Mouse (Mus musculus) ES-Bruce4 (cell line): Measurements from ENCODE around the gene Syn2. TPM values are rescaled to one million over a fixed set of nuclear protein-coding genes. Genes with fewer than 3 reads are reported as not detected.

Source experiments
- H3K27ac ChIP-seq: 2 replicates; pipeline ENCODE4 v1.5.1; 2012; ENCODE audit warnings: low read length, inconsistent platforms; ENCODE audit not compliant: insufficient read depth
- H3K27me3 ChIP-seq: 2 replicates; pipeline ENCODE4 v1.6.1; 2012; ENCODE audit warnings: mild to moderate bottlenecking, low read length, inconsistent platforms; ENCODE audit not compliant: control insufficient read depth, poor library complexity, insufficient read depth, severe bottlenecking
- H3K36me3 ChIP-seq: 2 replicates; pipeline ENCODE4 v1.6.1; 2012; ENCODE audit warnings: inconsistent platforms, mild to moderate bottlenecking, low read length, moderate library complexity; ENCODE audit not compliant: control insufficient read depth, poor library complexity, insufficient read depth, severe bottlenecking
- H3K4me1 ChIP-seq: one replicate; pipeline ENCODE4 v1.8.1; 2011; ENCODE audit warnings: low read length; ENCODE audit not compliant: control insufficient read depth, insufficient read depth
- H3K4me3 ChIP-seq: 2 replicates; pipeline ENCODE4 v1.5.1; 2011; ENCODE audit warnings: low read depth, mild to moderate bottlenecking, low read length
- H3K9ac ChIP-seq: 2 replicates; pipeline ENCODE4 v1.6.1; 2012; ENCODE audit warnings: low read depth, mild to moderate bottlenecking, inconsistent platforms; ENCODE audit not compliant: poor library complexity, severe bottlenecking
- H3K9me3 ChIP-seq: replicated peaks from 2 replicates; pipeline ENCODE4 v1.6.1; 2012; ENCODE audit warnings: mild to moderate bottlenecking, low read length, inconsistent platforms; ENCODE audit not compliant: control insufficient read depth, poor library complexity, insufficient read depth, severe bottlenecking
- CTCF ChIP-seq: IDR thresholded peaks from one replicate; pipeline ENCODE4 v1.8.1; 2011; ENCODE audit warnings: low read depth, low read length
- EP300 ChIP-seq: IDR thresholded peaks from 2 replicates; pipeline ENCODE4 v1.6.1; 2011; ENCODE audit warnings: low read depth, low read length; ENCODE audit not compliant: insufficient read depth
- POLR2A ChIP-seq: IDR thresholded peaks from one replicate; pipeline ENCODE4 v1.8.1; 2011; ENCODE audit warnings: low read length; ENCODE audit not compliant: insufficient read depth
- polyA plus RNA-seq: library from polyadenylated mRNA; stranded (reverse); fragments of >200 nt; gene quantifications from 2 replicates; pipeline ENCODE4 v1.2.4, GENCODE M21; 2011; ENCODE audit warnings: low read depth; ENCODE audit not compliant: missing spikeins, insufficient read depth, insufficient read length

Gene Syn2
- polyA plus RNA-seq, 1 experiment = 0.55 TPM

DNA sequence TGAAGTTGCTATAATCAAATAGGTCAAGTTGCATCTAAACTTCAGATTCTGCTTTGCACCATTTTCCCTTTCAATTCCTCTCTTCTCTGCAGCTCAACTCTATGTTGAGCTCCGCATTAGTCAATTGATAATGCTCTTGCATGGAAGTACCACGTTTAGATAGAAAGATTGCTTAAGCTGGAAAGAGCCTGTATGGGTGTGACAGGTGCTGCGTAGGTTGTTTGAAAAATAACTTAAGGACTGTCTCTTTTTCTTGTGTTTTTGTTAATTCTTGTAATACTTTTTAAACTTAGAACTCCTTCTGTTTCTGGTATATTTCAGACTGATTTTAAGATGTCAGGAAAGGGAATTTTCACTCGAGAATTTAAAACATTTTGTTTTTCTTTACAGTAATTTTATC, 26.5 kb downstream of the Syn2 start:
- H3K9ac ChIP-seq = no peak overlapping the region
- no peaks in the 10 kb centered on the region for H3K9me3 ChIP-seq
- no peaks in the 10 kb centered on the region; the same call in 1 of the 2 replicates for H3K27me3 ChIP-seq
- H3K4me3 ChIP-seq = no peak overlapping the region
- TF ChIP-seq CTCF (no peak), EP300 (no peak), POLR2A (no peak)
- H3K27ac ChIP-seq = no peak overlapping the region
- no peaks in the 10 kb centered on the region for H3K36me3 ChIP-seq
- H3K4me1 ChIP-seq = no peaks in the 10 kb centered on the region

DNA sequence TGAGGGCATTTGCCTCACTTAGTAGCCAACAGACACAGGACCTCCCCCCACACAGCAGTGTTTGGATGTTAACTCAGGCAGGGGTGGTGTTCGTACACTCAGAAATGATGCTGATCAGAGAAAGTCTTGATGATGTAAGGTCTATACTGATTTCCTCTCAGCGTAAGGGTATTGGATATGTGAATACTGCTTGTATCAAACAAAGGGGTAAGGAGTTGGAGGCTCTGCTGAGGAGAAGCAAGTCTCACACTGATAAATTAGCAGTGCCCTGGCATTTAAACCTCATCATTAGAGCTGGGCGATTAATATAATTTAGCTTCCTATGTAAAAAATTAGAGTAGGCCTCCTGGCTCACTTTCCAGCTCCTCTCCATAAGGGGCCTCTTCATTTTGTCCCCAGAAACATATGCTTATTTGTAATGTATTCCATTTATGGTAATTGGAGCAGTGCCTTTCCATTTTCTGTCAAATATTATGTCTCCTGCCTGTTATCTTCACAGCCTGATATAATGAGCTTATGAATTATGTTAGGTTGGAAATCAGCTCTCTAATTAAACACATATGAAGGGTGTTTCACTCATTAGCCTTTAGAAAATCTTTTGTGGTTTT, 31.3 kb downstream of the Syn2 start:
- Histone ChIP-seq H3K4me3 (no peak overlapping the region), H3K9me3 (no peaks in the 10 kb centered on the region), H3K4me1 (no peaks in the 10 kb centered on the region), H3K36me3 (no peaks in the 10 kb centered on the region), H3K27ac (no peak overlapping the region), H3K9ac (no peak overlapping the region), H3K27me3 (no peaks in the 10 kb centered on the region)
- TF ChIP-seq EP300 (no peak), CTCF (no peak), POLR2A (no peak)

- Histone ChIP-seq H3K9ac (no peak overlapping the region), H3K27ac (no peak overlapping the region), H3K27me3 (no peaks in the 10 kb centered on the region), H3K4me1 (no peaks in the 10 kb centered on the region), H3K36me3 (no peaks in the 10 kb centered on the region), H3K4me3 (no peak overlapping the region), H3K9me3 (no peaks in the 10 kb centered on the region)
- TF ChIP-seq EP300 (no peak), POLR2A (no peak), CTCF (no peak)
These were observed 34.2 kb downstream of the Syn2 start for GRCm38 (mm10) chr6:115168921-115169320.

DNA sequence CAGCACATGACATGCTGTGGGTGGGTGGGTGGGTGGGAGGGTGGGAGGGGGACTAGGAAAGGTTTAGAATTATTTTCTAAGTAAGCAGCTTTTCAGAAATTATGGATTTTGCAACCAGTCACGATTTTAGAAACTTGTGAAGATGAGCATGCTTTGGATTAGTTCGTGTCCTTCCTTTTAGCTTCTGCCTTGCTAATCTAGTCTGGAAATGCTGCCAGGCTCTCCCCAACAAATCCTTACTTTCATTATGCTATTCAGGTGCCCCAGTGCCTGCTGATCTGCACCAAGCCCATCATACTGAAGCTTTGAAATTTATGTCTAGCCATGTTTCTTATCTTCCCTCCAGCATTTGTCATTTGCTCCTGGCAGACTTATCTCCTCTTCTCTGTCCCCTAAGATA, 34.8 kb downstream of the Syn2 start:
- H3K9ac ChIP-seq = no peak overlapping the region
- TF ChIP-seq CTCF (no peak), EP300 (no peak), POLR2A (no peak)
- no peak overlapping the region for H3K27ac ChIP-seq

GRCm38 (mm10) chr6:115174845-115175244, 40.1 kb downstream of the Syn2 start:
- no peak overlapping the region for H3K4me3 ChIP-seq
- no peaks in the 10 kb centered on the region for H3K4me1 ChIP-seq
- no peaks in the 10 kb centered on the region for H3K9me3 ChIP-seq
- H3K27ac ChIP-seq = no peak overlapping the region
- no peaks in the 10 kb centered on the region for H3K36me3 ChIP-seq
- H3K27me3 ChIP-seq = no peaks in the 10 kb centered on the region
- TF ChIP-seq EP300 (no peak), POLR2A (no peak), CTCF (no peak)
- H3K9ac ChIP-seq = no peak overlapping the region

More for the DNA sequence above, 34.8 kb downstream of the Syn2 start:
- Histone ChIP-seq H3K27me3 (no peaks in the 10 kb centered on the region), H3K4me1 (no peaks in the 10 kb centered on the region), H3K4me3 (no peak overlapping the region), H3K9me3 (no peaks in the 10 kb centered on the region), H3K36me3 (no peaks in the 10 kb centered on the region)

- Histone ChIP-seq H3K4me3 (no peak overlapping the region), H3K27ac (no peak overlapping the region), H3K27me3 (no peaks in the 10 kb centered on the region), H3K9me3 (no peaks in the 10 kb centered on the region), H3K36me3 (no peaks in the 10 kb centered on the region), H3K9ac (no peak overlapping the region), H3K4me1 (no peaks in the 10 kb centered on the region)
- no peak for TF ChIP-seq EP300
- TF ChIP-seq POLR2A = no peak
- no peak for TF ChIP-seq CTCF
These were observed 44.1 kb downstream of the Syn2 start for GRCm38 (mm10) chr6:115178826-115179225.
